Mouse (Mus musculus): ENCODE measurements around the gene Il6ra.
A peak's percentile ranks its signal among the peaks of the same experiment; 100 is the strongest.
"Not testable (repeated sequence)": the region's sequence is repeated elsewhere in the genome, so short reads cannot be mapped to it uniquely, and the experiment has no call there.

The Il6ra gene

GRCm38 (mm10) chr3:89875781-89876180, 37.2 kb downstream of the Il6ra start:
- no peak for DNase-seq (ENCODE audit: low read depth, low spot score)

GRCm38 (mm10) chr3:89875021-89875420, 38.0 kb downstream of the Il6ra start:
- peak; percentile 46 for DNase-seq (ENCODE audit: low read depth, low spot score)

GRCm38 (mm10) chr3:89874076-89874475, 38.9 kb downstream of the Il6ra start:
- DNase-seq (ENCODE audit: low read depth, low spot score), result peak; percentile 45

GRCm38 (mm10) chr3:89872684-89873083, 40.3 kb downstream of the Il6ra start:
- DNase-seq (ENCODE audit: low read depth, low spot score), result no peak

GRCm38 (mm10) chr3:89872209-89872608, 40.8 kb downstream of the Il6ra start:
- peak; percentile 97 for DNase-seq (ENCODE audit: low read depth, low spot score)

GRCm38 (mm10) chr3:89871339-89871914, 41.6 kb downstream of the Il6ra start:
- no peak for DNase-seq (ENCODE audit: low read depth, low spot score)

GRCm38 (mm10) chr3:89870472-89871271, 42.3 kb downstream of the Il6ra start:
- peak; percentile 88 for DNase-seq (ENCODE audit: low read depth, low spot score)

- DNase-seq (ENCODE audit: low read depth, low spot score), result peak; percentile 85
These were observed 43.4 kb downstream of the Il6ra start for GRCm38 (mm10) chr3:89869556-89869955.

GRCm38 (mm10) chr3:89868956-89869355, 44.0 kb downstream of the Il6ra start:
- peak; percentile 65 for DNase-seq (ENCODE audit: low read depth, low spot score)

- DNase-seq (ENCODE audit: low read depth, low spot score), result no peak
These were observed 44.6 kb downstream of the Il6ra start for GRCm38 (mm10) chr3:89868357-89868756.

GRCm38 (mm10) chr3:89867651-89868050, 45.3 kb downstream of the Il6ra start:
- no peak for DNase-seq (ENCODE audit: low read depth, low spot score)

- no peak for DNase-seq (ENCODE audit: low read depth, low spot score)
These were observed 47.2 kb downstream of the Il6ra start for GRCm38 (mm10) chr3:89865764-89866163.

- no peak for DNase-seq (ENCODE audit: low read depth, low spot score)
These were observed 48.0 kb downstream of the Il6ra start for GRCm38 (mm10) chr3:89865020-89865419.

GRCm38 (mm10) chr3:89863716-89864509, 49.1 kb downstream of the Il6ra start:
- peak; percentile 88 for DNase-seq (ENCODE audit: low read depth, low spot score)

GRCm38 (mm10) chr3:89863276-89863675, 49.7 kb downstream of the Il6ra start:
- not testable (repeated sequence) for DNase-seq (ENCODE audit: low read depth, low spot score)

- peak; percentile 72 for DNase-seq (ENCODE audit: low read depth, low spot score)
These were observed 50.7 kb downstream of the Il6ra start for GRCm38 (mm10) chr3:89862182-89862761.

GRCm38 (mm10) chr3:89861070-89861469, 51.9 kb downstream of the Il6ra start:
- DNase-seq (ENCODE audit: low read depth, low spot score), result peak; percentile 40

- no peak for DNase-seq (ENCODE audit: low read depth, low spot score)
These were observed 52.7 kb downstream of the Il6ra start for GRCm38 (mm10) chr3:89860343-89860742.

- peak; percentile 66 for DNase-seq (ENCODE audit: low read depth, low spot score)
These were observed 53.1 kb downstream of the Il6ra start for GRCm38 (mm10) chr3:89859936-89860335.

GRCm38 (mm10) chr3:89858888-89859287, 54.1 kb downstream of the Il6ra start:
- DNase-seq (ENCODE audit: low read depth, low spot score), result no peak

- DNase-seq (ENCODE audit: low read depth, low spot score), result peak; percentile 64
These were observed 54.9 kb downstream of the Il6ra start for GRCm38 (mm10) chr3:89858123-89858522.

- DNase-seq (ENCODE audit: low read depth, low spot score), result no peak
These were observed 55.6 kb downstream of the Il6ra start for GRCm38 (mm10) chr3:89857353-89857752.

Data from CD4-positive helper T cell, adult 2 months (primary cell).